Mouse (Mus musculus): ENCODE data around the gene Abca2.
"Not testable (repeated sequence)": the region's sequence is repeated elsewhere in the genome, so short reads cannot be mapped to it uniquely, and the experiment has no call there.

The Abca2 gene

GRCm38 (mm10) chr2:25428442-25429236, at the start of gene Abca2:
Gene Abca2 (plus strand): TSS chr2:25428703.
- DNase-seq (ENCODE audit: low spot score in 2 of 2) = peak; percentile 97

GRCm38 (mm10) chr2:25384492-25384891, 44.0 kb upstream of the Abca2 start:
- no peak for DNase-seq (ENCODE audit: low spot score in 2 of 2)

- DNase-seq (ENCODE audit: low spot score in 2 of 2) = no peak
Observed at GRCm38 (mm10) chr2:25391266-25391665, 37.2 kb upstream of the Abca2 start.

- DNase-seq (ENCODE audit: low spot score in 2 of 2) = peak; percentile 34 to 62
Observed at GRCm38 (mm10) chr2:25394281-25395221, 34.0 kb upstream of the Abca2 start.

GRCm38 (mm10) chr2:25395721-25396596, 32.5 kb upstream of the Abca2 start, which contains the start of gene Entpd2:
Gene Entpd2 (plus strand): TSS chr2:25395874.
- DNase-seq (ENCODE audit: low spot score in 2 of 2) = peak in 1 of 2 experiments; percentile 30

- peak in 1 of 2 experiments; percentile 70 for DNase-seq (ENCODE audit: low spot score in 2 of 2)
Observed at GRCm38 (mm10) chr2:25396597-25396983, 31.9 kb upstream of the Abca2 start.

- no peak for DNase-seq (ENCODE audit: low spot score in 2 of 2)
Observed at GRCm38 (mm10) chr2:25397010-25397409, 31.5 kb upstream of the Abca2 start.

- no peak for DNase-seq (ENCODE audit: low spot score in 2 of 2)
Observed at GRCm38 (mm10) chr2:25398065-25398464, 30.4 kb upstream of the Abca2 start.

GRCm38 (mm10) chr2:25399051-25399450, 29.5 kb upstream of the Abca2 start, which contains the start of gene Npdc1:
Gene Npdc1 (plus strand): TSS chr2:25399351.
- no peak for DNase-seq (ENCODE audit: low spot score in 2 of 2)

GRCm38 (mm10) chr2:25400291-25400690, 28.2 kb upstream of the Abca2 start:
- no peak for DNase-seq (ENCODE audit: low spot score in 2 of 2)

- DNase-seq (ENCODE audit: low spot score in 2 of 2) = peak in 1 of 2 experiments; percentile 59
Observed at GRCm38 (mm10) chr2:25400764-25401163, 27.7 kb upstream of the Abca2 start.

GRCm38 (mm10) chr2:25402377-25402971, 26.0 kb upstream of the Abca2 start:
- peak; percentile 67 to 88 for DNase-seq (ENCODE audit: low spot score in 2 of 2)

GRCm38 (mm10) chr2:25402972-25403601, 25.4 kb upstream of the Abca2 start:
- peak; percentile 72 to 81 for DNase-seq (ENCODE audit: low spot score in 2 of 2)

- DNase-seq (ENCODE audit: low spot score in 2 of 2) = no peak
Observed at GRCm38 (mm10) chr2:25403994-25404393, 24.5 kb upstream of the Abca2 start.

- no peak for DNase-seq (ENCODE audit: low spot score in 2 of 2)
Observed at GRCm38 (mm10) chr2:25408908-25409307, 19.6 kb upstream of the Abca2 start.

- not testable (repeated sequence) for DNase-seq (ENCODE audit: low spot score in 2 of 2)
Observed at GRCm38 (mm10) chr2:25413436-25413835, 15.1 kb upstream of the Abca2 start.

GRCm38 (mm10) chr2:25417426-25417825, 11.1 kb upstream of the Abca2 start:
- DNase-seq (ENCODE audit: low spot score in 2 of 2) = peak in 1 of 2 experiments; percentile 34

- peak in 1 of 2 experiments; percentile 62 for DNase-seq (ENCODE audit: low spot score in 2 of 2)
Observed at GRCm38 (mm10) chr2:25421896-25422295, 6.6 kb upstream of the Abca2 start.

- no peak for DNase-seq (ENCODE audit: low spot score in 2 of 2)
Observed at GRCm38 (mm10) chr2:25422587-25423410, 5.7 kb upstream of the Abca2 start, which contains the start of gene Fut7. Gene Fut7 (plus strand): TSS chr2:25423267.

Measured in cerebellum, postnatal 4 days (tissue).